Mouse (Mus musculus): ENCODE data around the gene Sipa1l3.
A peak's percentile ranks its signal among the peaks of the same experiment; 100 is the strongest.

The Sipa1l3 gene

DNA sequence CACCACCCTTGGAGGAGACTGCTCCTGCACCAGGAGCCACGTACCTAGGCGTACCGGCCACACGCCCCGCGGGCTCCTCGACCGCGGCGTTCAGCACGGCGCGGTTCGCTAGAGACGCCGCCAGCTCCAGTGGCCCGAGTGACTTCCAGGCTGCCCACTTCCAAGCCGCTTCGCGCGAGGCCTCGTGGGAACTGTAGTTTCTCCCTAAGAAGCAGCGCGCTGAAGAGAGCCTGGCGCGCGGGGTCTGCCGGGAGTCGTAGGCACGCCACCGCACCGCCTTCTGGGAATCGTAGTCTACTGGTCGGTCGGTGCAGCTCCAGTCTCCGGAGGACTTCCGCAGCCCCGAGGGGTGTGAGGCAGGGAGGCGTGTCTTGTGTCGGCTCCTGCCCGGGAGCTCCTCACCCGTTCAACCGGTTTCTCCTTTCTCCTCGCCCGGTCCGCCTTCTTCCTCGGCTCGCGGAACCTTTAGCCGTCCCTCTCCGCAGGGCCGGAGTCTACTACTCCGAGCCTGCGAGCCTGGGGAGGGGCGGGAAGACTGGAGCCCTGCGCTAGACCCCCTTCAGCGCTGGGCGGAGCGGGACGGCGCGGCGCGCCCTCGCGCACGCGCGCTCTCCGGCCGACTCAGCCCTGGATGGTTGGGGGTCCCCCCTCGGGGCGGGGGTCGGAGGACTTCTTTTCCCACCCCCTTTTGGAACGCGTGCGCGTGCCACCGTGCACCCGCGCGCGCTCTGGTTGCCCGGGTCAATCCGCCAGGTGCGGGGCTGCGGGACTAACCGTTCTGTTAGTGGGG lies at the start of gene Sipa1l3:
Gene Sipa1l3, minus strand, starts transcription at position 221 of the 790 bp plus-strand sequence.
- peak; percentile 94 for DNase-seq (ENCODE audit: low read depth)

DNA sequence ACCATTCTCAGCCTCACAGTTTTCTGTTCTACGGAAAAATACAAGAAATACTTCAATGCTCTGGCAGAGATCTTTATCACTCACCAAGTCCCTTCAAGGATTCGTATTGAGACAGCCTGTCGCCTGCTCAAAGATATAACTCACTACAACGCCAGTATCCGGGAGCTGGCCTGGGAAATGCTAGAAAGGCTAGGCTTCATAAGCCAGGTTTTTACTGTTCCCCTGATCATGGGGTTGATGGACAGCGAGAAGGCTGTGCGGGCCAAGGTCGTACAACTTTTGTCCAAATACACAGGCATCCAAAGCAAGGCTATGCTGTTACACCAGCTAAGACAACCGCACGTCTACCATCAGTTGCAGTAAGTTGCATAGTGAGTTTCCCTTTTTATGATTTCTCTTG lies 44.6 kb upstream of the Sipa1l3 start:
- DNase-seq (ENCODE audit: low read depth), result no peak

DNA sequence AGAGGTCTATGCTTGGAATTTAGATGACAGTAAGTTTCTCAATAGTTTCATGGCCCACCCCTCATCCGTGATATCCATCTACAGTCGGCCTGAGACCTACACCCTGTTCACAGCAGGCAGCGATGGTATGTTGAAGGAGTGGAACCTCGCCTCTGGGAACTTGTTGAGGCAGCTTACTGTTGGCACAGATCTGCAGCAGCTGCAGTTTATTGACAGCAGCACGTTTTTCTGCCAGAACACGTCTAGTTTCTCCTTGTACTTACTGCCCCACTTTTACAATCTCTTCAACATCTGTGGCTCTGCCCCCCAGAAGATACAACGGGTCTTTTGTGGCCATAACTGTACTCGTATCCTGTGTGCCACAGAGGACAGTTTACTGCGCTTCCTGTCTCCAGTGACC lies 42.6 kb upstream of the Sipa1l3 start:
- DNase-seq (ENCODE audit: low read depth), result no peak

DNA sequence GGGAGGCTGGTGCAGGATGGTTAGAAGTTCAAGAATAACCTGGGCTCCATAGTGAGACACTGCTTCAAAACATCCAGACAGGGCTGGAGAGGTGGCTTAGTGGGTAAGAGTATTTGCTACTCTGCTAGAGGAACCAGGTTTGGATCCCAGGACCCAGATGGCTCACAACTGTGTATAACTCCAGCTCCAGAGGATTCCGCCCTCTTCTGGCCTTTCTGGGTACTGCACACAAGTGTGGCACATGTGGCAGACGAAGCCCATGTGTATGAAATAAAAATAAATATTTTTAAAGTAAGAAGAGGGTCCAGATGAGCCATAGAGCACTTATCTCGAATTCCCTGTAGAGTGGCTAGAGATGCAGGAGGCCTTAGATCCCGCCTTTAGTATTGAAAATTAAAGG lies 40.8 kb upstream of the Sipa1l3 start:
- DNase-seq (ENCODE audit: low read depth), result no peak

DNA sequence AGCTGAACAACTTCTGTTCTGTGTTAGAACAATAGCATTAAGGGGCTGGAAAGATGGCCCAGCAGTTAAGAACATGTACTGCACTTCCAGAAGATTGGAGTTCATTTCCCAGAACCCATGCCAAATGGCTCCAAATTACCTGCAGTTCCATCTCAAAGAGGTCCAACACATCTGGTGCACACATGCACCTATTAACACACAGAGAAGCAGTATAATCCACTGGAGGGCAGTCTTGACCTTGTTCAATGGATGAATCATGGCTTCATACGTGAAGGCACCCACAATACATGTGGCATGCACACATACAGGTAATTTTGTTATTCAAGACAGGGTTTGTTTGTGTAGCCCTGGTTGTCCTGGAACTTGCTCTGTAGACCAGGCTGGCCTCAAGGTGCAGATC lies 40.3 kb upstream of the Sipa1l3 start:
- no peak for DNase-seq (ENCODE audit: low read depth)

DNA sequence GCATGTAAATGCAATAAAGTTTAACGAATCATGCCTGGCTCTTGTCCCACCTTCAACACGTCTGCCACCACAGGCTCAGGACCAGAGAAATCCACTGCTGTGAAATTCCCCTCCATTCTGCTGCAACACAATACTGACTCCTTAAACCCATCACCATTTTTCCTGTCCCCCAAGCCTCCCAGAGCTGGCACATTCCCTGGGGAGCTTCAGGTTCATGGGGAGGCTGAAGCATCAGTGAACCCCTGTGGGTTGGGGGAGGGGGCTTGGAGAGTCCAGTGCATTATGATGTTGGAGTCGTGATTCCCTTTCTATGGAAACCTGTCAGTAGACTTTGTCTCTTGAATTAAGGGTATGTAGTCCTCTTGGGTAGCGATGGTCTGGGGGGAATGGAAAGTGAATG lies 37.8 kb upstream of the Sipa1l3 start:
- no peak for DNase-seq (ENCODE audit: low read depth)

DNA sequence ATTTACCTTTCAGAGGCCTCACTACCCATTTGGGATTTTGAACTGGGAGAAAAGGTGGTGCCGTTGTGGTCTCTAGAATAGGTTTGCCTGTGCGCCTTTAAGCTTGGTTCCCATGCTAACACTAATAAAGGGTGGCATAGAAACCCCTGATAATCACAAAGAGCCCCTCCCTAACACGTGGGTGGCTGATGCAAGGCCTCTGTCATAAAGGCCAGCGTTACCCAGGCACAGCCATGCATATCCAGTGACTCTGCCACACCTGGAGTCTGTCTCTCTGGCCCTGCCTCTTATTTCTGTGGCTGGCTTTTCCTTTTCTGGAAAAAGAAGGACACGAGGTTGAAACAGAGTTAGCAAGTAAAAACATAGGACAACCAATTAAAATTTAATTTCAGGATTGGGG lies 37.1 kb upstream of the Sipa1l3 start:
- DNase-seq (ENCODE audit: low read depth), result no peak

DNA sequence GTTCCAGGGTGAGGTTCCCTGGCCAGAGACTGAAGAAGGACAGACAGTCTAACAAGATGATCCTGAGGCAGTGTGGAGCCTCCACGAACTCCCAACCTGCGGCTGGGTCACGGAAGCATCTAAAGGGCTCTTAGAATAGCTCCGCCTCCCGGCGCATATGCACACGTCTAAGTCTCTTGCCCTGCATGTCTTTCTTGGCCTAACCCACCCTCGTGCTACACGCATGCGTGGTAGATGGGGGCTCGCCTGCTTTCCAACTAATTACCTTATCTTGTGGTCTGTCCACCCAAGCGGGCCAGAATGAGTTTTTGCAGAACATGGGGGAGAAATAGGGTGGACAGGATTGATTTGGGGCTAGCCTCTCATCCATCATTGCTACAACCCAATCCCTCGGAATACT lies 36.6 kb upstream of the Sipa1l3 start:
- DNase-seq (ENCODE audit: low read depth), result no peak

DNA sequence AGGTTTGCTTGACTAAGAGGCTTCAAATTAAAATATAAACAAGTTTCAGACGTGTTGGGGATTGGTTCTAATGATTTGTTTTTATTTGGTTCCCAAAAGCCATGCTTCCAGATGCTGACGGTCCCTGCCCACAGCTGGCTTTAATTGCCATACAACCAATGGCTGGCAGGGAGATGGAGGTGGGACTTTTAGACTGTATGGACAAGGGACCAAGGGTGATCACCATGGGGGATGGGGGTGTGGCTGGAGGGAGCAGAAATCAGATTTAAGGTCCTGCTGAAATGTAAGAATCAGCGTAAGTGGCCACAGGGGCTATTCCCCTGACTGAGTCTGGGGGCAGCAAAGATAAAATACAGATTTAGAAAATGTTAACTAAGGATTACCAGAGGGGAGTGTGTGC lies 32.2 kb upstream of the Sipa1l3 start:
- no peak for DNase-seq (ENCODE audit: low read depth)

DNA sequence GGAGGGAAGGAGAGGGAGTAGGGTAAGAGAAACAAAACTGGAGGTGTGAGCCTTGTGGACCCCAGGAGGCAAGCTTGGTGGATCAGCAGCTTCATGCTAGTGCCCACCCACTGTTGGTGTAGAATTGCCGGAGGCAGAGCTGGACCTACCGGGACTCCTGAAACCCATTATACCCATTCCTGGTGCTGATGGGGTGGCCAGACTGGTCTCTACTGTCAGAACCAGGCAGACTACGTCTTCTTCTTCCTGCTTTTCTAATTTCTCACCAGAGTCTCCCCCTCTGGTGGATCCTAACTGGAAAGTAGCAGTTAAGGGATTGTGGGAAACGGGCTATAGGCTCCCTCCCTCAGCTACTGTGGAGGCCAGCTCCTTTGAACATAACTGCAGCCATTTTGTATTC lies 23.2 kb upstream of the Sipa1l3 start:
- DNase-seq (ENCODE audit: low read depth), result no peak

DNA sequence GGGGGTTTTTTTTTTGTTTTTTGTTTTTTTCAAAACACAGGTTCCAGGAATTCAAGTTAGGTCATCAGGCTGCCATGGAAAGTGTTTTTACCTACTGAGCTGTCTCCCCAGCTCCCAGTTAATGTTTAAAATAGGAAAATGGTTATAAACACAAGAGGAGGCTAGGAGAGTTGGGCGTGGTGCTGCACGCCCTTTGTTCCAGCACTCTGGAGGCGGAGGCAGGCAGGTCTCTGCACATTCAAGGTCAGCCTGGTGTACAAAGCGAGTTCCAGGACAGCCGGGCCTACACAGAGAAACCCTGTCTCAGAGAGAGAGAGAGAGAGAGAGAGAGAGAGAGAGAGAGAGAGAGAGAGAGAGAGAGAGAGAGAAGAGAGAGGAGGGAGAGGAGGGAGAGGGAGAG lies 22.7 kb upstream of the Sipa1l3 start:
- no peak for DNase-seq (ENCODE audit: low read depth)

DNA sequence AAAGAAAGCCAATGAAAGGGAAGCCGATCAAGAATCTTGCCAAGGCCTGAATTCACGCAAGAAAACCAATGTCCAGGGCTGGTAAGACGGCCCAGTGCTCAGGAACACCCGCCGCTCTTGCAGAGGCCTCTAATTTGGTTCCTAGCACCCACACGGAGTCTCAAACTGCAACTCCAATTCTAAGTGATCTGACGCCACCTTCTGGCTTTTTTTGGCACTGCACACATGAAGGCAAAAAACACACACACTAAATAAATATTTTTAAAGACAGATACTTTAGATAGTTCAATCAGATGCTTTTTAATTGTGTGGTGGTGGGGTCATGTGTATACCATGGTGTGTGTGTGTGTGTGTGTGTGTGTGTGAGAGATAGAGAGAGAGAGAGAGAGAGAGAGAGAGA lies 22.2 kb upstream of the Sipa1l3 start:
- no peak for DNase-seq (ENCODE audit: low read depth)

DNA sequence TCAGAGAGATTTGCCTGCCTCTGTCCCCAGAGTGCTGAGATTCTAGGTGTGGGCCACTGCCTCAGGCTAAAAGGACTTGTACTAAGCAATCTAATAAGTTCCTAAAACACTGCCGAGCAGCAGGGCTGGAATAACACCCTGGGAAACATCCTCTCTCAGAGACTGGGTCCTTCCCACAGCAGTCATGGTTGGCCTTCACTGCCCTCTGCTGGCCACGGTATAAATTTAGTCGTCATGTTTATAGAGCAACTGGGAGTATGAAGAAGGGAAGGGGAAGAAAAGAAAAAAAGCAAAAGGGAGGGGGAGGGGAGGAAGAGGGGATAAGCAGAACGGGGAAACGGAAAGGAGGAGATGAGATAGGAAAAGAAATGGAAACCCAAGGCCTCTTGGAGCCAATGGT lies 5.3 kb upstream of the Sipa1l3 start:
- peak; percentile 48 for DNase-seq (ENCODE audit: low read depth)

DNA sequence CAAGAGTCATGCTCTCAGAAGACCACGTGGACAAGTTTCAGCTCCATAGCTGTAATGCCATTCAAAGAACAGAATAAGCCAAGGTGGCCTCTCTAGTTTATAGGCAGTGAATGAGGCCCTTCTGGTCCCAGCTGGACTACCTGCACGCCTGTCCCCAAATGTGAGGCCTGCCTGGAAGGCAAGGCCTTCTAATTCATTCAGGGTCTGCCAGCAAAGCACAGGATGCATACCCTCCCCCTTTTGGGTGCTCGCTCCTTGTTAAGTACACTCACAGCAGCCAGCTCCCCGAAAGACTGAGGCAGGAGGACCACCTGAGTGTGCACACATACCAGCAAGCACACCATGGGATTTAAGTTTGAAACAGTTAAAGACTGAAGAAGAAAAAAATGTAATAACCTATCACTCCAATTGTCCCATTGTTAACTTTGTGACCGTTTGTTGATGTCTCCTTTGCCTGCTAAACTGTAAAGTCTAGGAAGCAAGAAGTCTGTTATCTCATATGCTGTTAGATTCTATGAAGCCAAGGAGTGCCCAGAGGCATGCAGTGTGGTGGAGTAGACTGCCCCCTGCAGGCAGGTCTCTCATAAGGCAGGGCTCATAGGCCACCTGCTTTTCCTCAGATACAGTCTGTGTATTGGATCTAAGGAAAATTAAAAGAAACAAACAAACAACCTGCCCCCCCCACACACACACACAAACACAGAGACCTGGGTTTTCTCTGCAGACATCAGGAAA lies 3.6 kb upstream of the Sipa1l3 start:
- DNase-seq (ENCODE audit: low read depth), result peak; percentile 27

DNA sequence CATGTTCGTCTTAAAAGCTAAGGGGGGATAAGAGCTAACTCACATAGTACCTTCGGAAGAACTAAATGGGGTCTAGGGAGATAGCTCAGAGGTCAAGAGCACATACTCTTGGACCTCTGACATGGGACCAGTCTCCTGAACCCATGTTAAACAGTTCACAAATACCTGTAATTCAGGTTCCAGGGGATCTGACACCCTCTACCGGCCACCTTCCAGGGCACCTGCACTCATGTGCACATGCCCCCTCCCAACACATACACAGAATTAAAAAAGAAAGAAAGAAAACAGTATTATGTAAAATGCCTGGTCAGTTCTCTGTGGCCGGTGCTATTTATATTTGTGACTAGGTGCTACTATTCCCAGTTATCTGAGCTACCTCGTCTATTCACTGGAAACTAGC lies 2.9 kb upstream of the Sipa1l3 start:
- no peak for DNase-seq (ENCODE audit: low read depth)

DNA sequence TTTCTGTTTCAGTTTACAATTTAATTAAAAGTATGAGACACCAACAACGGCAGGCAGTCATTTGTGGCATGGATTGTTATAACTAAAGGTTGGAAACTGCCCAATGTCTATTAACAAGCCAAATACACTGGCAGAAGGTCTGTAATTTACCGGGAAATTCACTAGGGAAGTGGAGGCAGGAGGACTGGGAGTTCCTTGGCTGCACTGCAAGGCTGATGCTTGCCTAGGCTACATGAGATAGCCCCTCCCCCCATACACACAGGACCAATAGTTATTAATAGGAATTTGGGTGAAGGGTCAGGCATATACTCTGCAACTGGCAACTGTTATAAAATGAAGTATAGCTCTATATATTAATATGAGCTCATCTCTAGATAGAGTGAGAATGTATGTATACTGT lies 2.4 kb upstream of the Sipa1l3 start:
- no peak for DNase-seq (ENCODE audit: low read depth)

DNA sequence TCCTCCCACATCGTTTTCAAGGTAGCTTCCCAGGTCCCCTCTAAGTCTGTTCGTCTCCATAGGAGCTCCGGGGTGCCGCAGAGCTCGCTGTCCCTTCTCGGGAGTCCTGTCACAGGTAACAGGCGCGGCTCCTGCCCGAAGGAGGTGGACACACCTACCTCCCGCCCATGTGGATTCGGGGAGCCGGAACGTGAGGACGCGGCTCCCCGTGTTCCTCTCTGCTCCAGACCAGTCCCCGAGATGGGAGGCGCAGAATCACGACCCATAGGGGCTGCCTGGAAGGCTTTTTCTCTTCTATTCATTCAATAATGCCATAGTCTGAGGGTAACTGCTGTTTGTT lies 740 bp upstream of the Sipa1l3 start:
- DNase-seq (ENCODE audit: low read depth), result no peak

DNA sequence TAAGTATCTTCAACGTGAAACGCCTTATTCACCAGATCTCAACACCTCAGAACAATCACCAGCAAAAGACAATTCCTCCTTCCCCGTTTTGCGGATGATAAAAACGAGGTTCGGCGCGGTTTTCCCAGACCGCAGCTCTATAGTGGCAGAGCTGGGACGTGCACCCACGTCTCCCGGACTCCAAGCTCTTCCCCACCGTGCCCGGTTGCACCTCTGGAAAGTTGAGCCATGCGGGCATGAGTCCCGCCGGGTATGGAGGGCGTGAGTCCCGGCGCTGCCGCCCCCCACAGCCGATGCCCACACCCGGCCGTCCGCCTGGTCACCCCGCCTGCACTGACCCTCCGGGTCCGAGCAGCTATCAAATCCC lies 404 bp downstream of the Sipa1l3 start:
- DNase-seq (ENCODE audit: low read depth), result no peak

DNA sequence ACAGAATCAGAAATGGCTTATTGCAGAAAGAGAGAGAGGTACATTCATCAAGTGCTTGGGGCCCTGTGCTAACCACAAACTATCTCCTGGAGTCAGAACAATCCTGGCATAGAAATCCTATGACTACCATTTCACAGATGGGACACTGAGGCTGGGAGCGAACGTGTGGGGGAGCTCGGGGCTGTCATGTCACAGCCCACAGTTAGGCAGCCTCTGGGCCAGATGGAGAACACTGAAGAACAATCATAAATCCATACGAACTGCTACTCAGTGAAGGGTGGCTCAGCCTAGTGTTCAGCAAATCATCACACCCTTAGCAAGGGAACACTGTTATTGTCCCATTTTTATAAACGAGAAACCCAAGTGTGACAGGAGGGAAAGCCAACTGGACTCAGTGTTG lies 1.3 kb downstream of the Sipa1l3 start:
- DNase-seq (ENCODE audit: low read depth), result no peak

DNA sequence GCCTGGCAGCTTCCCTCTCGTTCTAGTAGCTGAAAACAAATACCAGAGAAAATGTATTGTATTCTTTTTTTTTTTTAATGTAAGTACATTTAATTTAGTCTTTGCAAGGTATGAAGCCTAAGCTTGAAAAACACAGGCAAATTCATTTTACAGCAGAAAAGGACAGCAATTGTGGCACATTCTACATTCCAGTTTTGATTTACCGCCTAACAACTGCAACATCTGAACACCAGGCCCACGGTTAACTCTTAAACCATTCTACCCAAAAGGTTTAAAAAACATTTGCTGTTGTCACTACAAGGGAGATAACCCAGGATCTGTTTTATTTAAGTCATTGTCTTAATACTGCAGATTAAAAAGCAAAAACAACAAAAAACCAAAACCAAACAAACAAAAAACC lies 2.8 kb downstream of the Sipa1l3 start:
- no peak for DNase-seq (ENCODE audit: low read depth)

DNA sequence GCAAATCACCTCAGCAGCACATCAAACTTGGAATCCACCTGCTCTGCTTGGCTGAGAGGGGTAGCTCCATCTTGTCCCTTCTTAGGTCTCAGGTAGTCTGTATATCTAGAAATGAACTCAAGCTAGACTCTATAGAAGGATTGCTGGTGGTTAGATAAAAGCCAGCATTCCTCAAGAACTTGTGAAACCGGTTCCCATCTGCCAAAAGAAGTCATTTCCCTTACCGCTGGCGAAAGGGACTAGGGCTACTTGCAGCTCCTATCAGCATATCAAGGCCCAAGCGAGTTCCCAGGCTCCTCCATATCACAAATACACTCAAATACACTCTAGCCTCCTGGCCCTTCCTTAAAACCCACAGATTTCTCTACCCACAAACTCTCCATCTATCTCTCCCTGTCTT lies 5.7 kb downstream of the Sipa1l3 start:
- DNase-seq (ENCODE audit: low read depth), result no peak

DNA sequence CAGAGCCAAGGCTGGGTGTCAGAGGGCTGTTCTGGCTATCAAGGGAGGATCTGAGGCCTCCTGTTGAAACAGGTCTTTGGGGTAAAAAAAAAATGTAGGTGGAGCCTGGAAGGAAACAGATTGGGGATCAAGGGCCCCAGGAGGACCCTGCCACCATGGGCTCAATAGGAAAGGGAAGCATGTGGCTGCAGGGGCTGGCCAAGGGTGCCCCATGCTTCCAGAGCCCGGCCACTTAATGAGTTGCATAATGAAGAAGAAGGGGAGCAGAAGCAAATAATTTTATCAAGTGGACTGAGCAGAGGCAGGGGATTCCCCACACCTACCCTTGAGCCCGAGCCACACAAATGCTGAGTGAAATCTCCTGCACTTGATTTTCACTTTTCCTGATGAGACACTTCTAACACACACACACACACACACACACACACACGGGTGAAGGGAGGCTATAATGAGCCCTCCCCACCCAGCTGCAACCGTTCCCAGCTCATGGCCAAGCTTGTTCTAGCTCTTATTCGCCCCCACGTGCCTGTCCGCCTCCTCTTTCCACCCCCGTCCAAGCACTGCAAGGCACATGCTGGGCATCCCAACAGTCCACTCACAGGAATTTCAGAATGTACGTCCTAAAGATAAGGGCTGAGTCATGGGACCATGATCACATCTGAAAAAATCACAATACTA lies 6.7 kb downstream of the Sipa1l3 start:
- no peak for DNase-seq (ENCODE audit: low read depth)

DNA sequence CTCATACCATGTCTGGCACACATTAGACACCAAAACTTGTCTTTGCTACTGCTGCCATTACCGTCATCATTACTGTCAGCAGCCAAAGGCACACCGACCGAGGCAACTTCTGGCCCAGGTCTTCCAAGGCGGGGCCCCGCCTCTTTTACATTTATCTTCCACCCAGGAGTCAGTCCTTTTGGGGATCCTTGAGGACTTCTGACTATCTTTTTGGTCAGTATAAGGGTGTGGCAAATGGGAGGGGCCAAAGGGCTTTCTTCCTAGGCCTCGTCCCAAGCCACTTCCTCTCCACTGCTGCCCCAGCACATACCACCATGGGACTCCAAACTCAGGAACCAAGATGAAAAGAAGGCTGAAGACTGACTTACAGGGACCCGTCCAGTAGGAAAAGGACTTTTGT lies 9.9 kb downstream of the Sipa1l3 start:
- no peak for DNase-seq (ENCODE audit: low read depth)

All from fibroblast of lung, adult 2 months (primary cell).